Mouse (Mus musculus) thymus, adult 2 months (tissue): ENCODE measurements around the gene Gmpr2.

Experiments used
- CTCF ChIP-seq: fragments of 200-500 bp; IDR thresholded peaks from 2 replicates; pipeline ENCODE4 v1.5.1; 2012; ENCODE audit warnings: mild to moderate bottlenecking, control low read depth, low read length, moderate library complexity, borderline replicate concordance; ENCODE audit not compliant: control insufficient read depth, poor library complexity, insufficient read depth; ENCODE audit errors: extremely low read depth
- POLR2A ChIP-seq: fragments of 200-500 bp; IDR thresholded peaks from 2 replicates; pipeline ENCODE4 v1.6.1; 2012; ENCODE audit warnings: mild to moderate bottlenecking, low read length, control low read depth, moderate library complexity; ENCODE audit not compliant: control insufficient read depth, poor library complexity, insufficient read depth; ENCODE audit errors: extremely low read depth

GRCm38 (mm10) chr14:55658011-55658410 lies 13.7 kb upstream of the Gmpr2 start:
- TF ChIP-seq CTCF (no peak), POLR2A (no peak)
